Mouse (Mus musculus): ENCODE results near the gene Ppp3ca. TPM values are rescaled to one million over a fixed set of nuclear protein-coding genes. Genes with fewer than 3 reads are reported as not detected.

Gene Ppp3ca
- polyA plus RNA-seq, 1 experiment from 2014 or later = 85.6 TPM

DNA sequence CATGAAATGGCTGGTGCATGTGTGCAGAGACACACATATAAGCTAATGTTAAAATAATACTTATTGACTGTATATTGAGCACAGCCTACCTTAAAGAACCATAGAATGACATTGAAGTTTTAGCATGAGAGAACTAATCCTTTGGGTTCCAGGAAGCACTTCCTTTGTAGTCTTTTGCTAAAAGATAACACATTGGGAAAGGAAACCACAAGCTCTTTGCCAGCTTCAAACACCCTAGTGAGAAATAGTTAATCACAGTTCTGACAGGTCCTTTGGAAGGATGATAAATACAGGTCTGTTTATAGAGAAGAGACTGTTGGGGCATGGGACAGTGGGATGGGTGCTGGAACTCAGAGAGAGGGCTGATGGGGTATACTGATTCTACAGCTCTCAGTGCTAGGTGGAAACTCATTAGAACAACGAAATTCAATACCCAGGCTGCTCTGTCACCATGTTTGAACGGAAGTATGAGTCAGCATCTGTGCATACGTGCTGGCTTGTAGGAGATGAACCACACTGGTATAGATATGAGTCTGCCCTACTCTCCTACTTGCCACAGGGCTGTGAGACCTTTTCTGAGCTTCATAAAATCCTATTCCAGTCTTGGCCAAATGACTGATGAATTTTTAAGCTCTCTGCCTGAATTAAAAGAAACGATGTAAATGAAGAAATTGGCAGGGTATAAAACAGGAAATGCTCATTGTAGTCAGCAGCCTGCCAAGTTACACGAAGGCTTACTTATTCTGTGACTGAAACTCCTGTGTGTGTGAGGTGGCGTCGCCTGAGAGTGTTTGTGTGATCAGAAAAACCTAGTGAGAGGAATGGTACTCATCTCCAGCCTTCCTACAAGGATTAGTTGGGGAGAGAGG, 271.0 kb downstream of the Ppp3ca start:
- 60% methylated on average over 7 of the region's 7 CpGs for WGBS
- peaks cover 9% of the 10 kb centered on the region; the same call in 1 of the 2 replicates for H3K36me3 ChIP-seq
- ATAC-seq (ENCODE audit: insufficient number of reproducible peaks, low FRiP score) = no peak
- no peak overlapping the region for H3K4me2 ChIP-seq
- no peaks in the 10 kb centered on the region for H3K4me1 ChIP-seq (replicated peaks)
- H3K4me3 ChIP-seq = no peak overlapping the region
- no peaks in the 10 kb centered on the region for H3K9me3 ChIP-seq (replicated peaks)
- H3K9ac ChIP-seq = no peak overlapping the region
- no peaks in the 10 kb centered on the region for H3K27me3 ChIP-seq (replicated peaks)
- no peak overlapping the region for H3K27ac ChIP-seq (ENCODE audit: poor library complexity, severe bottlenecking)

DNA sequence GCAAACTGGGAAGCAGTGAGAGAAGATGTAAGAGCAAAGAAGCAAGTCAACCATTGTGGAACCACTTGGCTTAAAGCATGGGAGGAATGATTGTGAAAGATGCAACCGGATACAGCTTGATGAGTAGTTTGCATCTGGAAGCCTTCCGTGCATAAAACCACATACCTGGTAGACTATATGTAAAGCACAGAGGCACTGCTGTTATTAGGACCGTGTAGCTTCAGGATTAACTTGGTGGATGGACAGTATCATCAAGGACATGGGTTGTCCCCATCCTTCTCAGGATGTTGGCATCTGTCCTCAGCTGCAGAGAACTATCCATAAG, 271.6 kb downstream of the Ppp3ca start:
- Histone ChIP-seq H3K9me3 (replicated peaks) (no peaks in the 10 kb centered on the region), H3K9ac (no peak overlapping the region), H3K4me3 (no peak overlapping the region), H3K4me1 (replicated peaks) (no peaks in the 10 kb centered on the region), H3K36me3 (peaks cover 8% of the 10 kb centered on the region; the same call in 1 of the 2 replicates), H3K27me3 (replicated peaks) (no peaks in the 10 kb centered on the region), H3K27ac (ENCODE audit: poor library complexity, severe bottlenecking) (no peak overlapping the region), H3K4me2 (no peak overlapping the region)
- WGBS = 86% methylated on average over 3 of the region's 3 CpGs
- ATAC-seq (ENCODE audit: insufficient number of reproducible peaks, low FRiP score) = no peak

DNA sequence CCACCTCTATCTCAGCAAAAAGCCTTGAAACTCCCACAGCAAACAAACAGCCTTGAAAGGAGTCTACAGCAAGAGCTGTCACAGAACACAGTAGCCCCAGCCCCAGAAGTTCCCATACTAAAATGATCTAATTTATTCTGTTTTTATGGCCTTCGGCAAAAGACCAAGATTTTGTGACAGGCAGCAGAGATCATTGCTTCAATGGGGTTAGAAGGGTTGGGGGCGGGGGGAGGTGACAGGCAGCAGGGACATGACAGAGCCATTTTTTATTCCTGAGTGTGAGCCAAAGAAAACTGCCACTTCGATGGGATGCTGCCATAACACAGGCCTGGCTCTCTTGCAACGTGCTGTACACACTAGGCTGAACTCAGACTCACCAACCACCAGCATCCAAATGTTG, 275.6 kb downstream of the Ppp3ca start:
- Histone ChIP-seq H3K27me3 (replicated peaks) (no peaks in the 10 kb centered on the region), H3K4me3 (no peak overlapping the region), H3K36me3 (no peaks in the 10 kb centered on the region), H3K9ac (no peak overlapping the region), H3K4me1 (replicated peaks) (no peaks in the 10 kb centered on the region), H3K27ac (ENCODE audit: poor library complexity, severe bottlenecking) (no peak overlapping the region), H3K4me2 (no peak overlapping the region), H3K9me3 (replicated peaks) (no peaks in the 10 kb centered on the region)
- no peak for ATAC-seq (ENCODE audit: insufficient number of reproducible peaks, low FRiP score)
- WGBS = 67% methylated on average over 4 of the region's 4 CpGs

DNA sequence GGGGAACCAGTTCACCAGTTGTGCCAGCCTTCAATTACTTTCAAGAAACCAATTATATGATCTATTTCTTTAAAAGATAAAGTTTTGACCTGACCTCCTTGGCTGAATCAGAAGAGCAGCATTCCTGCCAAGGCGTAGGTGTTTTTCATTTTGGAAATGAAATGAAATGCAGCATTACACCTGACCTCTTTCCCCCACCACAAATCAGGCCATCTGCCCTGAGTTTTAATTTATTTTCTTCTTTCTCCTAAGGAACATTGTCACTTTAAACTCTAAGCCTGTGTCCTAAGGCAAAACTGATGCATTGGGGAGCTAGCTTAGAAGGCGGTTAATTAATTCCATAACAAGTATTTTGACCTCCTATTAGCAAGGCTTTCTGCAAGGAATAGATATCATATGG, 276.7 kb downstream of the Ppp3ca start:
- no peak overlapping the region for H3K4me3 ChIP-seq
- 87% methylated on average over 2 of the region's 2 CpGs for WGBS
- no peak overlapping the region for H3K4me2 ChIP-seq
- no peaks in the 10 kb centered on the region for H3K9me3 ChIP-seq (replicated peaks)
- no peak overlapping the region for H3K9ac ChIP-seq
- H3K27ac ChIP-seq (ENCODE audit: poor library complexity, severe bottlenecking) = no peak overlapping the region
- ATAC-seq (ENCODE audit: insufficient number of reproducible peaks, low FRiP score) = no peak
- H3K36me3 ChIP-seq = no peaks in the 10 kb centered on the region
- no peaks in the 10 kb centered on the region for H3K4me1 ChIP-seq (replicated peaks)
- H3K27me3 ChIP-seq (replicated peaks) = no peaks in the 10 kb centered on the region

DNA sequence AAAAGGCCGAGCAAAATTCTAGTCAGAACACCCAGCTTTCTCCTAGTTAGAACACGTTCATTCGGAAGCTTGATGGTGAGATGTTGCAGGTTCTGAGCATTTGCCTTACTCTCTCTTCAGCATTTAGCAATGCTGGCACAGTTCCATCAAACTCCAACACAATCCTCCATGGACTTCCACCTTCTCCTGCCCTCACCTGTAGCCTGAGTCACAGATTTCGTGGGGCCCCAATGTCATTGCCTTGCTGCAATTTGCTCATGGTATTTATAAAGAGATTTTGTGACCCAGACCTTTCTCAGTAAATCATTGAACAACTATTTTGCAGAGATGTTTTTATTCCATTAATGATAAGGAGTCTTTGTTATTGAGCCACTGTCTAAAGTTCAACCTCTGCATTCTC, 278.2 kb downstream of the Ppp3ca start:
- no peaks in the 10 kb centered on the region for H3K4me1 ChIP-seq (replicated peaks)
- no peak overlapping the region for H3K4me2 ChIP-seq
- no peak overlapping the region for H3K4me3 ChIP-seq
- H3K36me3 ChIP-seq = no peaks in the 10 kb centered on the region
- no peaks in the 10 kb centered on the region for H3K9me3 ChIP-seq (replicated peaks)
- H3K27ac ChIP-seq (ENCODE audit: poor library complexity, severe bottlenecking) = no peak overlapping the region
- ATAC-seq (ENCODE audit: insufficient number of reproducible peaks, low FRiP score) = no peak
- WGBS = 89% methylated on average over 4 of the region's 4 CpGs
- no peaks in the 10 kb centered on the region for H3K27me3 ChIP-seq (replicated peaks)
- no peak overlapping the region for H3K9ac ChIP-seq

DNA sequence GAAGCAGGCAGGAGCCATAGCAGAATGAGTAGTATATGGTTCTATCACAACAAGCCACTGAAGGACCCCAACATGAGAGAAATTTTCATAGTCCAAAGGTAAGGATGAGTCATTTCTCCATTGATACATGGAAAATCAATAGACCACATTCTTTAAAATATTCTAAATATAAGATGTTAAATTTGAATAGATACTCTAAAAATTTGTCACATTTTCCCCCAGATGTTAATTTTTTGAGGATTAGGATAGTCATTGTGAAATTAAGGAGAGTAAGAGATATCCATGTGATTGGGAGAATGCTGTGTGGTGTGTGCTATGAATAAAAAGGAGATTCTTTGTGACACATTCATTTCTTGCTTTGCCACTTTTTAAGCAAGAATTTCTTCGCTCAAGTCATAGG, 281.9 kb downstream of the Ppp3ca start:
- Histone ChIP-seq H3K27me3 (replicated peaks) (no peaks in the 10 kb centered on the region), H3K9me3 (replicated peaks) (0 out of 2 replicates have a peak, but pooled peaks cover 2% of the 10 kb centered on the region), H3K4me2 (no peak overlapping the region), H3K4me1 (replicated peaks) (no peaks in the 10 kb centered on the region), H3K27ac (ENCODE audit: poor library complexity, severe bottlenecking) (no peak overlapping the region), H3K4me3 (no peak overlapping the region), H3K9ac (no peak overlapping the region), H3K36me3 (no peaks in the 10 kb centered on the region)
- 73% methylated on average over 1 of the region's 1 CpGs for WGBS
- ATAC-seq (ENCODE audit: insufficient number of reproducible peaks, low FRiP score) = no peak

DNA sequence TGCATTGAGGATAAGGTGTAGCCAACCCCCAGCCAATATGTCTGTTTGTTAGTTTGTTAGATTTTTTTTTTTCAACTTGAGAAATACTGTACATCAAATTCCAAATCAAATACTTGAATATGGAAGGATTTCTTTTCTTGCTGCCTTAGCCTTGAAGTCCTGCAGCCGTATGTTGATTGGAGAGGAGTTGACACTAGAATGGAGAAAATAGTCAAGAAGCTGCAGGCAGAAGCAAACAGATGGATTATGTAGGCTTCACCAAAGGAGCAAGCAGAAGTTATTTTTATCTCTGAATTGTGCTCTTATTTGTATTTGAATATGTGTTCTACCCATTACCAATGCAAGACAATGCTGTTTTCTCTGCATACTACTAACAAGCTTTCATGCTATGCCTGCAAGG, 282.9 kb downstream of the Ppp3ca start:
- WGBS = 81% methylated on average over 1 of the region's 1 CpGs

DNA sequence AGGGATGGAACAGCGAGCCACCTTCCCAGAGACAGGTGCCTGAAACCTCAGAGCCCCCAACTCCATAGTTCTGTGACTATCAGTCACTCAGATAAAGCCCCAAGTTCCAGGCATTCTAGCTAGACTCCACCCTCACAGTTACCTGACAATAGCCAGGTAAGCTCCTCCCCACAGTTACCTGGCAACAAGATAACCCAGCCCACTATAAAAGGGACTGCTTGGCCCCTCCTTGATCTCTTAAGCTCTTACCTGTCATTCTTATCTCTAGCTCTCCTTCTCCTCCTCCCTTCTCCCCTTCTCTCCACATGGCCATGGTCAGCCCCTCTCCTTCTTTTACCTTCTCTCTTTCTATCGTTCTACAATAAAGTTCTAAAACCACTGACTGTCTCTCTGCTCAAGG, 285.1 kb downstream of the Ppp3ca start:
- H3K4me2 ChIP-seq = no peak overlapping the region
- H3K9me3 ChIP-seq (replicated peaks) = 0 out of 2 replicates have a peak, but pooled peaks cover 2% of the 10 kb centered on the region
- H3K36me3 ChIP-seq = no peaks in the 10 kb centered on the region
- 82% methylated on average over 2 of the region's 2 CpGs for WGBS
- no peak overlapping the region for H3K9ac ChIP-seq
- no peaks in the 10 kb centered on the region for H3K4me1 ChIP-seq (replicated peaks)
- H3K4me3 ChIP-seq = no peak overlapping the region
- H3K27me3 ChIP-seq (replicated peaks) = no peaks in the 10 kb centered on the region
- H3K27ac ChIP-seq (ENCODE audit: poor library complexity, severe bottlenecking) = no peak overlapping the region
- no peak for ATAC-seq (ENCODE audit: insufficient number of reproducible peaks, low FRiP score)

More for the DNA sequence above, 282.9 kb downstream of the Ppp3ca start:
- no peak for ATAC-seq (ENCODE audit: insufficient number of reproducible peaks, low FRiP score)
- Histone ChIP-seq H3K9ac (no peak overlapping the region), H3K4me2 (no peak overlapping the region), H3K27me3 (replicated peaks) (no peaks in the 10 kb centered on the region), H3K4me1 (replicated peaks) (no peaks in the 10 kb centered on the region), H3K27ac (ENCODE audit: poor library complexity, severe bottlenecking) (no peak overlapping the region), H3K9me3 (replicated peaks) (0 out of 2 replicates have a peak, but pooled peaks cover 2% of the 10 kb centered on the region), H3K4me3 (no peak overlapping the region), H3K36me3 (no peaks in the 10 kb centered on the region)

DNA sequence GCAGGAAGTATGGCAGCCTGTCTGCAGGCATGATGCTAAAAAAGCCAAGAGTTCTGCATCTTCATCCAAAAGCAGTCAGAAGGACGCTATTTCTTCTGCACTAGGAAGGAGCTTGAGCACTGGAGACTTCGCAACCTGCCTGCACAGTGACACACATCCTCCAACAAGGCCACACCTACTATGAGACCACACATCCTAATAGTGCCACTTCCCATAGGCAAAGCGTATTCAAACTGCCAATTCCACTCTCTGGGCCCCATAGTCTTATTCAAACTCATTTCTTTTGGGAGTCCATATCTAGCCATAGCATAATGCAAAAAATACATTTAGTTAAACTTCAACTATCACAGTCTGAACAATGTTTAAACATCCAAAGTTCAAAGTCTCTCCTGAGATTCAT, 290.4 kb downstream of the Ppp3ca start:
- H3K9ac ChIP-seq = no peak overlapping the region
- no peaks in the 10 kb centered on the region for H3K27me3 ChIP-seq (replicated peaks)
- no peak overlapping the region for H3K27ac ChIP-seq (ENCODE audit: poor library complexity, severe bottlenecking)
- ATAC-seq (ENCODE audit: insufficient number of reproducible peaks, low FRiP score) = no peak
- H3K4me2 ChIP-seq = no peak overlapping the region
- H3K4me1 ChIP-seq (replicated peaks) = no peaks in the 10 kb centered on the region
- no peaks in the 10 kb centered on the region for H3K9me3 ChIP-seq (replicated peaks)
- 78% methylated on average over 3 of the region's 3 CpGs for WGBS
- H3K36me3 ChIP-seq = no peaks in the 10 kb centered on the region
- H3K4me3 ChIP-seq = no peak overlapping the region

DNA sequence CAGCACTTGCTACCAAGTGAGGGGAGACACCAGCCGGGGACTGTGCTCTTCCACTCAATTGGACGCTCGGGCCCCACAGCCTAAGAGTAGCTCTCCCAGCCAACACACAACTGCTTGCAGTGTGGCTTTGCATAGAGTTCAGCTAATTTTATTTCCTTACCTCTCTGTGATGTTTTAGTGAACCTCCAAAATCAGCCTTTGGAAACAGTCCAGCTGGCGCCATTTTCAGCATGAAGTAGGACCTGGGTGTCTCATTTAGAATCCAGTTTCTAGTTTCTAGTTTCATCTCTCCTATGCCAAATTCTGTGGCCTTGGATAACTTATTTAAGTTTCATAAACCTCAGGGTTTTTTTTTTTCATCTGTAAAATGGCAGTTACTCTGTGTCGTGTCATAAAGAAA, 296.9 kb downstream of the Ppp3ca start:
- Histone ChIP-seq H3K27me3 (replicated peaks) (no peaks in the 10 kb centered on the region), H3K4me3 (no peak overlapping the region), H3K9me3 (replicated peaks) (no peaks in the 10 kb centered on the region), H3K4me1 (replicated peaks) (no peaks in the 10 kb centered on the region), H3K9ac (no peak overlapping the region), H3K4me2 (no peak overlapping the region), H3K36me3 (no peaks in the 10 kb centered on the region), H3K27ac (ENCODE audit: poor library complexity, severe bottlenecking) (no peak overlapping the region)
- no peak for ATAC-seq (ENCODE audit: insufficient number of reproducible peaks, low FRiP score)
- WGBS = 87% methylated on average over 5 of the region's 5 CpGs

DNA sequence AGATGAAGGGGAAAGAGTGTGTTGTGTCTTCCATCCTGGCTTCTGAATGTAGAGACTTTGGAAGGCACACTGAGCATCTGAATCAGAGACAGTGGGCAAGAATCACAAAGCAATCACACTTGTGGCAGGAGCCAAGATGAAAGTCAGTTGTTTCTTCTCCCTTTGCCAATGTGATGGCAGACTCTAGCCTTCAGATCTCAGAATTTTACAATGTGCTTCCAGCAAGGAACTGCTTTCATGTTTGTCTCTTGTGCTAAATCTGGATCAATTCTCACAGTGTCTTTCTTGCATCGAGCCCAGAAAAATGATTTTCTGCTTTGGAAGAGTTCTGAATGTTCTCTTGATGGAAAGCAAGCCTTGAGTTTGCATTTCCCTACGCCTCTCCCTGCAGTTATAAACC, 297.6 kb downstream of the Ppp3ca start:
- ATAC-seq (ENCODE audit: insufficient number of reproducible peaks, low FRiP score) = no peak

DNA sequence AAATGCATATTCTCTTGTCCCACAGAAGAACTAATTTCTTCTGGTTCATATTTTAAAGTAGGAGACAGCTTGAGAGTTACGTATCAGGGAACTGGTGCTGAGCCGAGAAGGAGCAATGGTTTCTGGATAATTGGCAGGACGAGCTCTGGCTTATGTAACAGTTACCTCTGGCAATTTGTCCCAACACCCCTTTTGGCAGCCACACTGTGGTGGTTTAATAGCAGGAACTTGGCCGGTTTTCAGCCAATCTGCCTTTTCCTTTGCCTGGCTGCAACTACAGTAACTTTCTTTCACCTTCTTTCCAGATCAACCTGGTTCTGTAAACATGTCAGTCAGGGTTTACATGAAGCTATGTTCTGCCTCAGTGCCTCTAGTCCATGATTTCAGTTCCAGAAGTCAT, 299.9 kb downstream of the Ppp3ca start:
- WGBS = 57% methylated on average over 4 of the region's 4 CpGs
- no peak for ATAC-seq (ENCODE audit: insufficient number of reproducible peaks, low FRiP score)
- H3K9me3 ChIP-seq (replicated peaks) = no peaks in the 10 kb centered on the region
- no peak overlapping the region for H3K4me3 ChIP-seq
- no peak overlapping the region for H3K9ac ChIP-seq
- no peaks in the 10 kb centered on the region for H3K27me3 ChIP-seq (replicated peaks)
- H3K27ac ChIP-seq (ENCODE audit: poor library complexity, severe bottlenecking) = no peak overlapping the region
- no peaks in the 10 kb centered on the region for H3K4me1 ChIP-seq (replicated peaks)
- H3K36me3 ChIP-seq = no peaks in the 10 kb centered on the region
- H3K4me2 ChIP-seq = no peak overlapping the region

More for the DNA sequence above, 297.6 kb downstream of the Ppp3ca start:
- 85% methylated on average over 2 of the region's 2 CpGs for WGBS
- Histone ChIP-seq H3K27ac (ENCODE audit: poor library complexity, severe bottlenecking) (no peak overlapping the region), H3K9me3 (replicated peaks) (no peaks in the 10 kb centered on the region), H3K4me2 (no peak overlapping the region), H3K9ac (no peak overlapping the region), H3K4me3 (no peak overlapping the region), H3K36me3 (no peaks in the 10 kb centered on the region), H3K27me3 (replicated peaks) (no peaks in the 10 kb centered on the region), H3K4me1 (replicated peaks) (no peaks in the 10 kb centered on the region)
